Mouse (Mus musculus): Measurements from ENCODE around the gene Tbcel.

Gene Tbcel

GRCm38 (mm10) chr9:42432155-42432554, 75.5 kb downstream of the Tbcel start:
- DNase-seq = peak; percentile 30 to 37

DNA sequence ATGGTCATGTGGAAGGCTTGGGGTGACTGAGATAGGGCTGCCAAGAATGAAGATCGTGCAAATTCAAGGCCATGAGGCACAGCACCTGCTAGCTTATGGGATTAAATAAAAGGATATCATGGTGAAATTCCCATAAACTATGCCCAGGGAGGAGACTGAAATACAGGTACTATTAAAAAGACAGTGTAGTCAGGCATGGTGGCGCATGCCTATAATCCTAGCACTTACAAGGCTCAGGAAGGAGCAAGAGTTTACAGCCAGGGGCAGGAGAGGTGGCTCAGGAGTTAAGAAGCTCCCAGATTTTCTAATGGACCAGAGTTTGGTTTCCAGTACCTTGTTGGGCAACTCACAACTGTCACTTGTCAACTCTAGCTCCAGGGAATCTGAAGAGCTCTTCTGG, 76.0 kb downstream of the Tbcel start:
- no peak for DNase-seq

GRCm38 (mm10) chr9:42428060-42428924, 79.3 kb downstream of the Tbcel start:
- peak; percentile 27 to 54 for DNase-seq

DNA sequence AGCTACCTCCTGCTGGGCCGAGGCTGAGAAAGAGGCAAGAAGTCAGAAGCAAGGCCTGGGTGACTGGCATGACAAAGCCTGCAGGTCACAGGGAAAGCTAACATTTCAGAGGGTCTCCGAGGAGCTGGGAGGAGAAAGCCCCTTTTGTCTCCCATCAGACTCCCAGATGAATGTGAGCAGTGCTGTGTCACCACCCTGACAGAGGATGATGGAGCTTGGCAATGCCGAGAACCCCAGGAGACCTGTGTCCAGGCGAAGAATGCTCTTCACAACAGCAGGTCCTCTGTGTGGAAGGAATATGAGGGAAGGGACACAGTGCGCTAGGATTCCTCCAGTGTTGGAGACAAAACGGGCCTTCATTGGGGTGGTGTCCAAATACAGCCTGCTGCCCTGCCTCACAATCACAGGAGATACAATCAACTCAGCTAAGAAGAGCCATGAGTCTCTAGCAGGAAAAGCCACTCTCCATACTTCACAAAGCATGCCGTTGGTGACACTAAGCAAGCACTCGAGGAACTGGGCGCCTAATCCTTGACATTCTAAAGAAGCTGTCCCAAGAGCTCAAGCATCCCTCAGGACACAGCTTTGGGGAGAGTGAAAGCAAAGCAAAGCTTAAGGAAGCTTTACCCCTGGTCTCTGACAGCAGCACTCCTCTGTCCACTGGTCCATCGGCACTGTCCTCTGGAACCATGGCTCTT, 80.8 kb downstream of the Tbcel start:
- DNase-seq = no peak

DNA sequence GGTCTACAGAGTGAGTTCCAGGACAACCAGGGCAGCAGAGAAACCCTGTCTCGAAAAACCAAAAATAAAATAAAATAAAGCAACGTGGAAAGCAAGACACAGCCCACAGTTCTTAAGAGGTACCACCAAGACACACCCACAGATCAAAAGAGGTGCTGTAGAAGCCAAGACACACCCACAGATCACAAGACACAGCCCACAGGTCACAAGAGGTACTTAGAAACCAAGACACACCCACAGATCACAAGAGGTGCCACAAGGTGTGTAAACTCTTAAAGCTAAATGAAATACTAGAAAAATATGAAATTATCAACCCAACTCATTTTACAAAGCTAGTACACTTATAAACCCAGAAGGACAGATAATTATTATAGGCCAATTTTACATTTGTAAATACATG, 84.0 kb downstream of the Tbcel start:
- no peak for DNase-seq

GRCm38 (mm10) chr9:42419687-42420086, 87.9 kb downstream of the Tbcel start:
- no peak for DNase-seq

DNA sequence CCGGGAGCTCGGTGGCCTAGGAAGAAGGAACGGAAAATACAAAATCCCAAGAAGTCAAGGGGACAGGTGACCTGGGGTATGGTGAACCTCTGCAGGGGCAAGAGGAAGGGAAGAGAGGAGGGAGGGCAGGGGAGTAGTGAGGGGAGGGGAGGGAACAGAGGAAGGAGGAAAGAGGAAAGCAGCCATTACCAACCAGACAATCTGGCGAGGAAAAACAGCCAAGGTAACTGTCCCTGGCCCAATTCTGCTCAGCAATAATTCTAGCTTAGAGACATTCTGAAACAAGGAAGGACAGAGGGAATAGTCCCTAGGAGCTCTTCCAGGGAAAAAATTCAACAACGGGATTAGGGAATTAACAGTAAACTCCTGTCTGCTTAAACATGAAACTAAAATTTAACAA, 88.8 kb downstream of the Tbcel start:
- DNase-seq = no peak

- no peak for DNase-seq
These were observed 90.2 kb downstream of the Tbcel start for GRCm38 (mm10) chr9:42417352-42417952.

DNA sequence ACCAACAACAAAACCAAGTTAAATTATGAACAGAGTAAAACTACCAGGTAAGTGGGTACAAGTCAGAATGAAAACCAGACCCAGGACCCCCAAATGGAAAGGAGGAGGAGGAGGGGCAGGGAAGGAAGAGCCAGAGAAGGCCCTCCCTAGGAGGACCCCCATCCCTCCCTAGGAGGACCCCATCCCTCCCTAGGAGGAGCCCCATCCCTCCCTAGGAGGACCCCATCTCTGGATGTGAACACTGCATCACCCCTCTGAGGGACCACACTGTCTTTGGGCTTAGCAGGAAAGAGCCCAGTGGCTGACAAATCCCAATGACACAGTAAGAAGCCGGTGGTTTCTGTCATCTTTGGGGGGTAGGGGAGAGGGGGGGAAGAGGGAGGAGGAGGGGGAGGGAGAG, 92.4 kb downstream of the Tbcel start:
- DNase-seq = no peak

- DNase-seq = no peak
These were observed 94.3 kb downstream of the Tbcel start for GRCm38 (mm10) chr9:42413345-42413744.

DNA sequence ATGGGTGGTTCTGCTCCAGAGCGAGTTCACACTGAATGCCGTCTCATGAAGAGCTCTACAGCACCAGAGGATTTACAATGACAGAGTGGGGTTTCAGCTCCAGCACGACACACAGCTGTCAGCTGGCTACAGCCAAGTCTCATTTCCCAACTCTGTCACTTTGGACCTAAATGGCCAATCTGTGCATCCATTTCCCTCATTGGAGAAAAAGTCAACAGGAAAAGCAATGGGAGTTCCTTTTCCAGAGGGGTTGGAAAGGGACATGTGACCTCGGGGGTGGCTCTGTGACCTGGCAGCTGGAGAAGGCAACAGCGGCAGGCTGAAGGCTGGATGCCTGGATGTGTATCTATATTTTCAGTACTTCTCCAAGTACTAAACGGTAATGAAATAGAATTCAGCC, 96.3 kb downstream of the Tbcel start:
- DNase-seq = no peak

DNA sequence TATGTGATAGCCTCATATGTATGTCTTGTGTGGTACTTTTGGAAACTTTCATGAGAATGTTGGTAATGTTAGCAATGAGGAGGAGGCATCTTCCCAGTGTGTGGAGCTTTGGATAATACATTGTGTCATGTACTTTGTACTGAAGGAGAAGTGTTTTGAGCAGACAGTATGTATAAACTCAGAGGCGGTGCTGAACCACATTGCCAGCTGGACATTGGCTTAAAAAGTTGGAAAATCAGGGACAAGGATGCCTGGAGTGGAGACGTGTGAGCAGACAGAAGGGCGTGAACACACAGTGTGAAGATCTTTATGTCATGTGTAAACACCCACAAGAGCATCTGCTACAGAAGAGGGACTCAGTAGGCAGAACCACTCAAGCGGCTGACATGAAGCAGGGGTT, 101.9 kb downstream of the Tbcel start:
- no peak for DNase-seq

DNA sequence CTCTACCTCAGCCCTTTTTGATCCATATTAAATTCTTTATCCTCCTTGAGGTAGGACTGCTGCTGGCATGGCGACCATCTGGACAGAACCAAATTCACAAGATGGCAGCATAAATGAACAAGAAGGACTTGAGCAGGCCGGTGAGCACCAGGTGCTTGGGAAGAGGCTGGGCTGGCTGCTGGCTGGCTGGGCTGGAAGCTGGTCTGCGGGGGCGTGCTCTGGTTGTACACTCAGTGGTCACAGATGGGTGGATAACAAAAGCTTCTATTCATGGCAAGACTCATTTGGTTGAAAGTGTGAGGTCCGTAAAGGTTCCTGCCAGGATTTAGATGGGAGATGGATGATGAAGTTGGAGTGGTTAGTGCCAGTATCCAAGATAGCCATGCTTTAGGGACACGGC, 106.1 kb downstream of the Tbcel start:
- no peak for DNase-seq

DNA sequence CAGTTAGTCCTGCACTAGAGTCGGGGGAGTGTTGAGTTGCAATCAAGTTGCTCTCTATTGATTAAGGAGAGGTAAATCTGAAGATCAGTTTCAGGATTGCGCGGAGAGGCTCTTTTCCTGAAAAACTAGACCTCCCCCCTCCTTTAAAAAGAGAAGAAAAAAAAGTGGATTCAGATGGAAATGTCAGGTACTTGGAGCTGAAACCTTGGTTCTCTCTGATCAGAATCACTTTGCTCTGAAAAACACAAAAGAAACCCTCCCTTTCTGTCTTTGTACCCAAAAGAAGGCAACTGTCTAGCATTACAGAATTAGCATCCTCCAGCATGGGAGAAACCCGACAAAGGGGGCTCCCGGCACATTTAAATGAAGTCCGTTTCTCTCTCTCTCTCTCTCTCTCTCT, 107.8 kb downstream of the Tbcel start, which contains the start of gene Tecta:
TSS of gene Tecta (minus strand) at position 101 of the 400 bp plus-strand sequence.
- no peak for DNase-seq

DNA sequence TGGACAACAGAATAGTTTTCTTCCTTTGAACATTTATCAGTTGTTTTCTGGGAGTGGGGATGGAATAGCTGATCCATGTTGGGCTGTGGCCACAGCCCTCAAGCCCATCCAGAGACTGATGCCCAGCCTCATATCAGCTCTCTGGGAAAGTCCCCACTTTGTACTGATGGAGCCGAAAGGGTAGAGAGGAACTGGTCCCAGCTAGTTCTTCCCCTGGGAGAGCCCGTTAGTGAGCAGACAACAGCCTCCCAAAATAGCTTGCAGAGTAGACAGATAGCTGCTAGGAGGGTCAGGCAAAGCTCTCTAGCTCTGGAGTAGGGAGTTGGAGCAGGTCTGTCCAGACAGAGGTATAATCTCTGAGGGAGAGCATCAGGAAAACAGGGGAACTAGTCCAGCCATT, 111.5 kb downstream of the Tbcel start:
- DNase-seq = no peak

GRCm38 (mm10) chr9:42394903-42395302, 112.7 kb downstream of the Tbcel start:
- DNase-seq = no peak

DNA sequence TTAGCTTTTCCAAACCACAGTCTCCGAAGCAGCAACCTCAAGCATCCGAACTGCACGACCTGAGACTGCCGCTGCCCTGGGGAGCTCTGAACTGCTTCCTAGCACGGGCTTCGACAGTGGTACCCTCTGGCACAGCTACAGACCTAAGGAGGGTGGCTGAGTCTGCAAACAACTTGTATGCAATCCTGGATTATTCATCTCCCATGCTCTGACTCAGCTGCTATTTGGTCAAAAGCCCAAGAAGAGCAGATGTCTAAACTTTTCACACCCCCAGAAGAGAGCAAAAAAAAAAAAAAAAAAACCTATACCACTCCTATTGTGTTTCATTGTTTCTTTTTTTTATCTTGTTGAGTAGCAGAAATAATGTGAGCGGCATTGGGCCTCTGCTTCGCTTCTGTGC, 113.3 kb downstream of the Tbcel start:
- no peak for DNase-seq

DNA sequence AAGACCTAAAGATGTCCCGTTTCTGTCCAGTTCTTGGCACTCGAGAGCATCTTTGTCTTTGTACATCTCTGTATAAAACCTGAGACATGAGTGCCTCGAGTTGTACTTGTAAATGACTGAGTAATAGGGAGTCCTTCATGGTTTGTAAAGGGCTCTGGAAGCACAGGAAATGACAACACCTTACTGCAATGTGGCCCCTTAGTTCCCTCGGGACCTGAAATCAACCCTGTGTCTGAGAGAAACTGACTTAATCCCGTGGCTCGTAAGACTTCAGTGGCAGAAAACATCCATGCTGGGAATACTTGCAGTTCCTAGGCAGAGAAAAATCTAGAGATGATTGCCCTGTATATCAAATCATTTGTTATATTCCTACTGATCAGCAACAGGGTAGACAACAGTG, 114.7 kb downstream of the Tbcel start:
- no peak for DNase-seq

DNA sequence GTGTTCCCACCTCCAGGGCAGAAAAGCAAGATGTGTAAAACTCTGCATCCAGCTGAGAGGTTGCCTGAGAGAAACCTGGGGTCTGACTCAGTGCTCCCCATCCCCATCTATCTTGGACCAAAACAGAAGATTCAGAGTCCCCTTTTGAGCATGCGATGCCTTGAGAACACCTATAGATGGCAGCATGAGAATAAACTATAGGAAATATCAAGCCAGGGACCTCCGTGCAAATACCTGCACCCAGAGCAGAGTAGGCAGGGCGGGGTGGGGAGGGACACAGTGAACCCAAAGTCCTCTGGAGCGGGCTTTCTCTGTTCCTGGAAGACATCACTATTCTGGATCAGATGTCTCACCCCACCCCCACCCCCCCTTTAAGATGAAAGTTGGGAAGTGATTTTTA, 119.1 kb downstream of the Tbcel start:
- no peak for DNase-seq

GRCm38 (mm10) chr9:42387038-42387437, 120.6 kb downstream of the Tbcel start:
- DNase-seq = no peak

GRCm38 (mm10) chr9:42385656-42386055, 122.0 kb downstream of the Tbcel start:
- DNase-seq = no peak

DNA sequence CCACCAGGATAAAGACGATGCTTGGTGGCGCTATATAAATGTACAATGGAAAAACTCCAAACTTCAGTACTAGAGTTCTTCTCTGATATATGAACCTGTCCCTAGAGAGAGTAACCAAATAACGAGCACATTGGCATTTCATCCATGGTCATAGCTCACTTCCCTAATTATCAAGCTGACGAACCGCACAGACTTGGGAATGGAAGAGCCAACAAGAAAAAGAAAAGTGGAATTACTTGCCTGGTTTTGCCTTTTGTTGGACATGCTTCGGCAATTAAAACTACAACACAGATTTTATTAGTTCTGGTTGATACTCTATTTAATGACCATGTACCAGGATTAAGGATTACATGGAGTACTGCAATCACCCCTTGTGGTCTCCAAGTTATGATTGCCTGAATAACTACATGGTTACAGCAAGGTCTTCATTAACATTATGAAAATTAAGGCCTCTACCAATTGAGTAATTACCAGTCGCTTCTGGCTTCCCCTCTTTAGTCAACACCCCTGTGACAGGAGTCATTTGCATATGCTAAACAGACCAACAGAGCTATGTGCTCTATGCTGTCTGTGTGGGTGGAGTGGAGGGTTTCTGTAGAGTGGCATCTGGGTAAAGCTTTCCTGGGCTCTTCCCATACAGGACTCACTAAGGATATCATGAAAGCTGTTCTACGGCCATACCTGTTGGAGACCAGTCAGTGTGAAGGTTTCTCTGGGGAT, 124.8 kb downstream of the Tbcel start:
- DNase-seq = no peak

DNA sequence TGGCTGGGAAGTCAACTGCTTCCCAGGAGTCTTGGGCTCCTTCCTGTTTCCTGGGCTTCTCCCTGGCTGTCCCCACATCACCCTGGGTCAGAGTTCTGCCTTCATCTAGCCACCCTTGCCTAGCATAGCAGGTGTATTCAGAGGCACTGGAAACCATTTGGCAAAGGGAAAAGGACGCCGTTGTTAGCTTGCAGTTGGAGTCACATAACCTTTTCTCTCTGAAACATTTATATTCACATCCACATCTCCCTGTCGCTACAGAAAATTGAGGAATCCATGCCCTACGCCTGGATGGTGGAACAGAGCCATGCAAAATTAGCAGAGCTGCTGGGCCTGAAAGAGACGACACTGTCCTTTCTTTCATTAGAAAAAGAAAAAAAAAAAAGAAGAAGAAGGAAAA, 125.5 kb downstream of the Tbcel start:
- DNase-seq = no peak
